Mouse (Mus musculus) thymus, adult 2 months (tissue): Measurements from ENCODE around the gene Gga2. TPM values are rescaled to one million over a fixed set of nuclear protein-coding genes. Genes with fewer than 3 reads are reported as not detected.

Experiments used
- DNase-seq: peaks from one replicate; pipeline ENCODE4 v3.0.0; 2021
- H3K27ac ChIP-seq: fragments of 200-500 bp; 2 replicates; pipeline ENCODE4 v1.5.1; 2012; ENCODE audit warnings: low read length, control low read depth; ENCODE audit not compliant: control insufficient read depth, insufficient read depth
- H3K27me3 ChIP-seq: fragments of 200-500 bp; 2 replicates; pipeline ENCODE4 v1.6.1; 2012; ENCODE audit warnings: mild to moderate bottlenecking, low read length, moderate library complexity, mixed read lengths; ENCODE audit not compliant: control insufficient read depth, insufficient read depth
- H3K36me3 ChIP-seq: fragments of 200-500 bp; 2 replicates; pipeline ENCODE4 v1.6.1; 2012; ENCODE audit warnings: mild to moderate bottlenecking, low read length, moderate library complexity; ENCODE audit not compliant: control insufficient read depth, insufficient read depth
- H3K4me1 ChIP-seq: fragments of 200-500 bp; replicated peaks from 2 replicates; pipeline ENCODE4 v1.6.1; 2012; ENCODE audit warnings: low read length; ENCODE audit not compliant: control insufficient read depth, insufficient read depth
- H3K4me3 ChIP-seq: fragments of 200-500 bp; 2 replicates; pipeline ENCODE4 v1.5.1; 2012; ENCODE audit warnings: mild to moderate bottlenecking, low read length, control low read depth, moderate library complexity; ENCODE audit not compliant: control insufficient read depth, insufficient read depth
- CTCF ChIP-seq: fragments of 200-500 bp; IDR thresholded peaks from 2 replicates; pipeline ENCODE4 v1.5.1; 2012; ENCODE audit warnings: mild to moderate bottlenecking, control low read depth, low read length, moderate library complexity, borderline replicate concordance; ENCODE audit not compliant: control insufficient read depth, poor library complexity, insufficient read depth; ENCODE audit errors: extremely low read depth
- POLR2A ChIP-seq: fragments of 200-500 bp; IDR thresholded peaks from 2 replicates; pipeline ENCODE4 v1.6.1; 2012; ENCODE audit warnings: mild to moderate bottlenecking, low read length, control low read depth, moderate library complexity; ENCODE audit not compliant: control insufficient read depth, poor library complexity, insufficient read depth; ENCODE audit errors: extremely low read depth
- WGBS: fragments of 180-500 bp; shearing (Covaris S2); methylation state at CpG from one replicate; pipeline ENCODE4 v1.1.7; 2018; 5-methylcytosine and 5-hydroxymethylcytosine counted together
- polyA plus RNA-seq: library from polyadenylated mRNA; depleted of rRNA; stranded (reverse); fragments of >200 nt; gene quantifications from 2 replicates; pipeline ENCODE4 v1.2.3, GENCODE M21; 2012

The Gga2 gene
- polyA plus RNA-seq, 1 experiment, result 35.4 TPM

GRCm38 (mm10) chr7:121961913-121962570, 59.0 kb downstream of the Gga2 start:
- Histone ChIP-seq H3K4me1 (no peaks in the 10 kb centered on the region), H3K36me3 (no peaks in the 10 kb centered on the region), H3K27ac (no peak overlapping the region), H3K4me3 (no peak overlapping the region), H3K27me3 (no peaks in the 10 kb centered on the region)
- DNase-seq, result no peak
- TF ChIP-seq CTCF (no peak), POLR2A (no peak)
- 68% methylated on average over 7 of the region's 7 CpGs for WGBS

DNA sequence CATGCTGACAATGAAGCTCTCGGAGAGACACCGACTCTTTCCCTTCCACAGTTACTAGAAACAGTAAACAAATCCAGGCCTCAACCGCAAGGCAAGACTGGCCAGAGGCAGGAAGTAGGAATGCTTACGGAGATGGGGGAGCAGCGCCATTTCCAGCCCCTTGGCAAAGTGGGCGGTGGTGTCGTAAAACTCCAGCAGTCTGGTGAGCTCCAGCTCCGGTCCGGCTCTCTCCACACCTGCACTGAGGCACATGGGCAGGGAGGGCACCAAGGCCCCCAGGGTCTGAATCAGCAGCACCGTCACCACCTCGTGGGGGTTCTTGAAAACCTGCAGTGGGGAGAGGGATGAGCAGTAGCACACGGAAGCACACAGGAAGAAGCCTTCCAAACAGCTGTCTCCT, 65.2 kb downstream of the Gga2 start:
- no peak overlapping the region for H3K4me3 ChIP-seq
- no peak for DNase-seq
- TF ChIP-seq CTCF (no peak), POLR2A (no peak)
- no peaks in the 10 kb centered on the region for H3K27me3 ChIP-seq
- 95% methylated on average over 12 of the region's 12 CpGs for WGBS
- no peaks in the 10 kb centered on the region for H3K36me3 ChIP-seq
- H3K27ac ChIP-seq, result no peak overlapping the region
- H3K4me1 ChIP-seq, result no peaks in the 10 kb centered on the region

- no peak for DNase-seq
- WGBS, result 92% methylated on average over 11 of the region's 11 CpGs
Measured at GRCm38 (mm10) chr7:121954891-121955669, 65.9 kb downstream of the Gga2 start.

DNA sequence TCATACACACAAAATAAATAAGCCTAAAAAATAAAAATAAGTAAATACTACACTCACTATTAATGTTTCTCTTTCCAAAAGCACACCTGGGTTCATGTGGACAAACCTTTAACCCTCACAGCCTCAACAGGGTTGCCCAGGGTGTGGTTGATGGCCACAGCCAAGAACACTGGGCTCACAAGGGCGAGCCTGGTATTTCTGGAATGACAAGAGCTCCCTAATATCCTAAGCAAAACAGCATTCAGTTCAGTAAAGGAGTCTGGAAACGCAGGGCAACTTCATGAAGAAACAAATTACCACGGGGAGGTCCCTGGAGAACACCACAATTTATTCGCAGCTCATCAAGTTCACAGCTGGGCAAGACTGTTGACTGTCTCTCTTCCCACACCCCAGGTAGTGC, 73.5 kb downstream of the Gga2 start:
- Histone ChIP-seq H3K36me3 (no peaks in the 10 kb centered on the region), H3K27ac (no peak overlapping the region), H3K4me3 (no peak overlapping the region), H3K4me1 (no peaks in the 10 kb centered on the region), H3K27me3 (no peaks in the 10 kb centered on the region)
- TF ChIP-seq POLR2A (no peak), CTCF (no peak)
- WGBS, result 89% methylated on average over 4 of the region's 4 CpGs
- no peak for DNase-seq

More at GRCm38 (mm10) chr7:121954891-121955669, 65.9 kb downstream of the Gga2 start:
- H3K4me1 ChIP-seq, result no peaks in the 10 kb centered on the region
- H3K27me3 ChIP-seq, result no peaks in the 10 kb centered on the region
- H3K27ac ChIP-seq, result no peak overlapping the region
- no peaks in the 10 kb centered on the region for H3K36me3 ChIP-seq
- no peak for TF ChIP-seq POLR2A
- H3K4me3 ChIP-seq, result no peak overlapping the region

GRCm38 (mm10) chr7:121946196-121946595, 74.8 kb downstream of the Gga2 start:
- H3K4me3 ChIP-seq, result no peak overlapping the region
- no peak overlapping the region for H3K27ac ChIP-seq
- H3K36me3 ChIP-seq, result no peaks in the 10 kb centered on the region
- WGBS, result 92% methylated on average over 5 of the region's 5 CpGs
- no peak for DNase-seq
- H3K27me3 ChIP-seq, result no peaks in the 10 kb centered on the region
- TF ChIP-seq POLR2A (no peak), CTCF (no peak)
- no peaks in the 10 kb centered on the region for H3K4me1 ChIP-seq

- TF ChIP-seq CTCF (no peak), POLR2A (no peak)
- H3K4me3 ChIP-seq, result no peak overlapping the region
- H3K36me3 ChIP-seq, result no peaks in the 10 kb centered on the region
- H3K4me1 ChIP-seq, result 0 out of 2 replicates have a peak, but pooled peaks cover 4% of the 10 kb centered on the region
- DNase-seq, result no peak
- no peak overlapping the region for H3K27ac ChIP-seq
- 98% methylated on average over 2 of the region's 2 CpGs for WGBS
- H3K27me3 ChIP-seq, result no peaks in the 10 kb centered on the region
Measured at GRCm38 (mm10) chr7:121942371-121942770, 78.7 kb downstream of the Gga2 start.
